Mouse (Mus musculus): ENCODE measurements around the gene Dact3.

Gene Dact3

GRCm38 (mm10) chr7:16892352-16892730 is 17.2 kb downstream of the Dact3 start:
- DNase-seq (ENCODE audit: low read depth, low spot score), result no peak

GRCm38 (mm10) chr7:16893612-16894011 is 18.5 kb downstream of the Dact3 start:
- DNase-seq (ENCODE audit: low read depth, low spot score), result no peak

GRCm38 (mm10) chr7:16894279-16894678 is 19.2 kb downstream of the Dact3 start:
- no peak for DNase-seq (ENCODE audit: low read depth, low spot score)

- peak; percentile 26 for DNase-seq (ENCODE audit: low read depth, low spot score)
Observed at GRCm38 (mm10) chr7:16895000-16895399, 19.9 kb downstream of the Dact3 start.

DNA sequence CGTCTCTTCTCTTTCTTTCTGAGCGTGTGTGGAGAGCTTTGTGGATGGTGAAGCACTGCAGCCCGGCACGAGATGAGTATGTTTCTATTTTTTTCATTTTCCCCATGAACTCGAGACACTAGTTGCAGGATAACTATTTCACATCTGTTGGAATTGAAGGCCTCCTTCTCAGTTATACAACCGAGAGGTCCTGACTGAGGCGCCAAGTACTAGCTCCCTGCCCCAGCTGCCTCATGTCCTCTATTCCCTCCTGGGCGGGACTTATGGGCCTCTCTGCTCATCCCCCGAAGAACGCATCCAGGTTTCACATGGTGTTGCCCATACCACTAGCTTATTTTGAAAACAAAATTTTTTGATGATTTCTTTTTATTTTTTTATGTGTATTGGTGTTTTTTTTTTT is 20.4 kb downstream of the Dact3 start:
- no peak for DNase-seq (ENCODE audit: low read depth, low spot score)

- DNase-seq (ENCODE audit: low read depth, low spot score), result no peak
Observed at GRCm38 (mm10) chr7:16900526-16900925, 25.4 kb downstream of the Dact3 start.

DNA sequence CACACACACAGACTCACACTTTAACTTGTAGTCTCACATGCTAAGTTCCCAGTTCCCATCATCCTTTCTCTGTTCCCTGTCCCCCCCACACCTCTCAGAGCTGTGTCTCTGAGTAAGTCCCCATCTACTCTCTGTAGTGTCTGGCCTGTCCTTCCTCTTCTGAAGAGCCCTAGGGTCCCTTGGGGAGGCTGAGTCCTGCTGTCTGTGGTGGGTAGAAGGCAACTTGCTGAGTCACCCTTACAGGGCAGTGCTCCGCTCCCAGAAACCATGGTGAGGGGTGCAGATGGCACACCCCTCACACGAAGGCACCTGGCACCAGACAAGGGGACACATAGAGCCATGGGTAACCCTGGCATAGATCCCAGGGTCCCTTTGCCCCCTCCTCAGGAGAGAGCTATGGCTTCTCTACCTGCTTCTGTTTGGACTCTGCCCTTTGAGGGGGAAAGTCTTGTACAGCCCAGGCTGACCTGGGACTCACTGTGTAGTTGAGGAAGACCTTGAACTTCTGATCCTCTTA is 28.4 kb downstream of the Dact3 start:
- DNase-seq (ENCODE audit: low read depth, low spot score), result no peak

DNA sequence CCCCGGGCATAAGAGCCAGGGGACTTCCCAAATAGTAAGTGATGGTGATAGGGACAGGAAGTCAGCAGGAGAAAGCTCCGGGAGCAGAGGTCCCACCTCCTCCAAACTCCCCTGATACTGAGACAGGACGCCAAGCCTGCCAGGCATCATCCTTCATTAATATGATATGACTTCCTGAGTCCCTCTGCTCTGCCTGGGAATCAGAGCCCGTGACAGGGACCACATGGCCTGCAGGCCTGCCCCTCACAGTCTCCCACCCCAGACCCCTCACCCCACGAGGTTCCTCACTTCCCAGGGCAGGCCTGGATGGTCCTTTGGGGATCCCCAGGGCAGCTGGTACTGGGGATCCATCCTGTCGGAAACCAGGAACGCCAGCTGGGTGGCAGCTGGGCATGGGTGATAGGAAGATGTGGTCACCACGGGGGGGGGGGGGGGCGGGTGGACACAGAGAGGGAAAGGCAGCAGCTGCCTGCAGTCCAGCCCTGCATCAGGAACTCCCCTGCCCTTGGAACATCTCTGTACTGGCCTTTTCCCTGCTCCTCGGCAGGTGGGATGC is 29.1 kb downstream of the Dact3 start:
- no peak for DNase-seq (ENCODE audit: low read depth, low spot score)

DNA sequence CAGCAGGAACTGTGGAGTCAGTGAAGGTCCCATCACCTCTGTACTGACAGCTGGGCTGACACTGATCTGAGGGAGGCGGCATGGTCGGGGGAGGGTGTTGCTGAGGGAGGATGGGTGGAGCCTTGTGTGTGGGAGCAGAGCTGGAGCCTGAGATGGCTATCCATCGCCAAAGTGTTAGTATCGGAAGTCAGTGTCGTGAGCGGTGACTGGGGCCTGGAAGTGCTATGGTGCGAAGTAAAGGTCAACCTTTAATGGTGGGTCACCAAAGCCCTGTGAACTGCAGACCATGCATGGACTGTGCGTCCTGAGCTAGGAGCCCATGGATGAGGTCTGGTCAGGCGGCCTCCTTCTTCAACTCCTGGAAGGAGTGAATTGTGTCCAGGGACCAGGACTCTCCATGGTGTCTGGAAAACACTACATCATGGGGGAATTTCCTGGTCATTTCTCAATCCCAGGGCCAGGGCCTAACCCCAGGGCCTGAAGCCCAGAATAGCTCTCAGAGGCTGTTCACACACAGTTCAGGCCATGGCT is 30.4 kb downstream of the Dact3 start:
- no peak for DNase-seq (ENCODE audit: low read depth, low spot score)

- no peak for DNase-seq (ENCODE audit: low read depth, low spot score)
Observed at GRCm38 (mm10) chr7:16906281-16906680, 31.2 kb downstream of the Dact3 start, which contains the start of gene Ptgir. Gene Ptgir, plus strand, starts transcription at chr7:16906490.

GRCm38 (mm10) chr7:16906889-16907559 is 31.9 kb downstream of the Dact3 start:
- no peak for DNase-seq (ENCODE audit: low read depth, low spot score)

- no peak for DNase-seq (ENCODE audit: low read depth, low spot score)
Observed at GRCm38 (mm10) chr7:16907842-16908241, 32.7 kb downstream of the Dact3 start.

DNA sequence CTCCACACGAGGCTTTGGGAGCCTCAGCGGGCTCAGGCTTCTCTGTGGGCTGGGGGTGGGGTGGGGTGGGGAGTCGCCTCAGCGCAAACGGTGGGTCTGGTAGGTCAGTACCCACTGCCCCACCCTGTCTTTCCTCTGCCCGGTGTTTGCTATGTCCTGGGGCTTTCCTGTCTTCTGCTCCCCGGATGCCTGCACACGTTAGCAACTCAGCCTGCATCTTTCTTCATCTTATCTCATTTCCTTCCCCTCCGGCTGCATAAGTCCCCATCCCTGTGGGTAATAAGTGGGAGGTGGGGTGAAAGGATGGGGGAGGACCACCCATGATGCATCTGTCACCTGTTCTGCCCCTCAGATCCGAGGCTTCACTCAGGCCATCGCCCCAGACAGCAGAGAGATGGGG is 33.2 kb downstream of the Dact3 start:
- no peak for DNase-seq (ENCODE audit: low read depth, low spot score)

- no peak for DNase-seq (ENCODE audit: low read depth, low spot score)
Observed at GRCm38 (mm10) chr7:16908859-16909258, 33.7 kb downstream of the Dact3 start.

- no peak for DNase-seq (ENCODE audit: low read depth, low spot score)
Observed at GRCm38 (mm10) chr7:16909909-16910308, 34.8 kb downstream of the Dact3 start.

- DNase-seq (ENCODE audit: low read depth, low spot score), result no peak
Observed at GRCm38 (mm10) chr7:16911904-16912303, 36.8 kb downstream of the Dact3 start.

DNA sequence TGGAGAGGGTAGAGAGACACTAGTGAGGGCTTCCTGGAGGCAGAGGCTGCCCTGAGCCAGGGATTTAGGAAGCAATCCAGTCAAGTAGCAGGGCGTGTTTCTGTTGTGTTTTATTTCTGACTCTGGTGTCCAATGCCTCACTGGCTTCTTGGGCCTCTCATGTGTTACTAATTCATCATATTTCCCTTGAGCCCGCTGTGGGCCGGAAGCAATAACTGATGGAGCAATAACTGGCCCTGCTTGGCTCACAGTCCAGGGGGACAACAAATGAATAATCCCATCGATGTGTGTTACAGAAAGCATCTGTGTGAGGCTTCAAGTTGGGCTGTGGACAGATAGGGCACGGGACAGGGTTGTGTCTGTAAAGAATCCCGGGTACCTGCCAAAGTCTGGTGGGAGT is 37.2 kb downstream of the Dact3 start:
- DNase-seq (ENCODE audit: low read depth, low spot score), result no peak

DNA sequence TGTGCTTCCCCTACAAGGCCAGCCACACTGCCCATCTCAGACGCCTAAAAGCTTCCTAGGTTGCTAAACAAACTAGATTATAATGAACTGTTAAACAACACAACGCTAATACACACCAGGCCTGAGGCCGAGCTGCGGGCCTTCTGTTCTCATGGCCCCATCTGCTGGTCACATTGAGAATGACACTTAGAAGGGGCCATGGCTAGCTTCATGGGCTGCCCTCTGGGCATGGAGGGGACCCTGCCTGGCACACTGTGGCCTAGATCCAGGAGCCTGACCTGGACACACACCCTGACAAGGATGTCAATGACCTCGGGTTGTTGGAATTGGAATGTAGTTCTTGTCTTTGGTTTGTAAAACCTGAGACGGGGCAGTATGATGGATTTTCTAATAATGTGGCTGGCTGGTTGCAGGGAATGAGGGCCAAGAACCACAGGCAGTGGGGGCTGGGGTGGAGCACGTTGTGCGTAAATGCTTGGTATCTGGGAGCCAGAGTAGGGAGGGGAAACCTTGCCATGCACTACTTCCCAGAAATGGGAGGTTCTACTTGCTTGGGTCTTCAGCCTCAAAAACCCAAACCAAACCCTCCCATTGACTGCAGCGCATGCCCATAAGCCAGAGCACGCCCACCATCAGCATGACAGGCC is 38.8 kb downstream of the Dact3 start:
- DNase-seq (ENCODE audit: low read depth, low spot score), result no peak

GRCm38 (mm10) chr7:16914453-16915343 is 39.6 kb downstream of the Dact3 start:
- no peak for DNase-seq (ENCODE audit: low read depth, low spot score)

- DNase-seq (ENCODE audit: low read depth, low spot score), result no peak
Observed at GRCm38 (mm10) chr7:16915461-16916340, 40.6 kb downstream of the Dact3 start.

Data from telencephalon, adult 2 months (tissue).